Mouse (Mus musculus) inflammation-experienced regulatory T-cells, adult 16 weeks (primary cell): Measurements from ENCODE around the gene G6pc3. TPM values are rescaled to one million over a fixed set of nuclear protein-coding genes. Genes with fewer than 3 reads are reported as not detected.

Experiments
- polyA plus RNA-seq: library from polyadenylated mRNA; unstranded; fragments of 100-300 nt; shearing (Covaris generic); gene quantifications from one replicate; pipeline ENCODE4 v1.2.1, GENCODE M21; 2017

G6pc3 gene
- polyA plus RNA-seq: 50.3 TPM

DNA sequence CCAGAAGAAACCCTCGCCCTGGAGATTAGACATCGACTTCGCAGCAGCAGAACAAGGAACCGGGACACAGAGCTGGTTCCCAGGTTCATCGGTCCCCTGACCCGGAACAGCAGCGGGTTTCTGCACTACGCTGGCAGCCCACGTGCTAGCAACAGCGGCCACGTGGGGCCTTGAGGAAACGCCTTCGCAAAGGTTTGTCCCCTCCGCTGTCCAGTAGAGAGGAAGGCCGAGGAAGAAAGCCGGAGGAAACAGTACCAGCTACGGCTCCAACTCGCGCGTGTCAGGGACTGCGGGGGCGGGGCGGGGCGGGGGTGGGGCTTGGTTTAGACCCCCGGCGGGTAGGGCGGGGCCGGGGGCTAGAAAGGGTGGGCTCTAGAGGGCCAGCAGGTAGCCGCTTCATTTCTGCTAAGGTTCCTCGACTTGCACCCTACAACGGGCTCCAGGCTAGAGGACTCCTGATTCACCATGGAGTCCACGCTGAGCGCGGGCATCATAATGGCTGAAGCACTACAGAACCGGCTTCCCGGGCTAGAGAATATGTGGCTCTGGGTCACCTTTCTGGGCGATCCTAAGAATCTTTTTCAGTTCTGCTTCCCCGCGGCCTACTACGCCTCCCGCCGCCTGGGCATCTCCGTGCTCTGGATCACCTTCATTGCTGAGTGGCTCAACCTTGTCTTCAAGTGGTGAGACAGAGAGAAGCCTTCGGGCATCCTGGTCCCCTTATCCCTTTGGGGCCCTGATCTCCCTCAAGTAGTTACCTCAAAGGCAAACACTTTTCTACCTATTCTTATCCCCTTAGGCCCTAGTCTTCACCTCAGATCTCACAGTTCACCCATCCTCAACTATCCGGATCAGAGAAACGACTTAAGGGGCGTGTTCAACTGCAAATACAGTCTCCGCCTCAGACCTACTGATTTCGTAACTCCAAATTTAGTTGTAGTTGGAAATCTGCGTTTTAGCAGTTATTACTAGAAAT, at the start of gene G6pc3:
G6pc3 (plus strand) TSS at position 160 of the 976 bp plus-strand sequence.

DNA sequence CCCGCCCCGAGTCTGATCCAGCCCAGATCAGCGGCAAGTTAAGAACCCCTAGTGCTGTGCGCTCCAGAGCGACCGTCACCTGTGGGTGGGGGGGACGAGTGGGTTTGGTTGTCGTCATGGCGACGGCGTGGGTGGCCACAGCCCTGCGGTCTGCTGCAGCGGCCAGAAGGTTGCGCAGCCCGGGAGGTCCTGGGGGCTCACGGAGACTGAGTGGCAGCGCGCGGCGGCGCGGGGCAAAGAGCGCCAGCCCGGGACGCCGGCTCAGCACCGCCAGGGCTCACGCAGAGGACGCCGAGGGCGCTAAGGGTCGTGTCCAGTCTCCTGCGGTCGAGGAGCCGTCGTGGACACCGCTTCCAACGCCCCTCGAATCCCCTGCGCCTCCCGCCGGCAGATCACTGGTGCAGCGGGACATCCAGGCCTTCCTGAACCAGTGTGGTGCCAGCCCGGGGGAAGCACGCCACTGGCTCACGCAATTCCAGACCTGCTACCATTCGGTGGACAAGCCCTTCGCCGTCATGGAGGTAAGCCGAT, 43.9 kb upstream of the G6pc3 start, which contains the start of gene Nags:
Nags (plus strand) TSS at position 43 of the 531 bp plus-strand sequence.

DNA sequence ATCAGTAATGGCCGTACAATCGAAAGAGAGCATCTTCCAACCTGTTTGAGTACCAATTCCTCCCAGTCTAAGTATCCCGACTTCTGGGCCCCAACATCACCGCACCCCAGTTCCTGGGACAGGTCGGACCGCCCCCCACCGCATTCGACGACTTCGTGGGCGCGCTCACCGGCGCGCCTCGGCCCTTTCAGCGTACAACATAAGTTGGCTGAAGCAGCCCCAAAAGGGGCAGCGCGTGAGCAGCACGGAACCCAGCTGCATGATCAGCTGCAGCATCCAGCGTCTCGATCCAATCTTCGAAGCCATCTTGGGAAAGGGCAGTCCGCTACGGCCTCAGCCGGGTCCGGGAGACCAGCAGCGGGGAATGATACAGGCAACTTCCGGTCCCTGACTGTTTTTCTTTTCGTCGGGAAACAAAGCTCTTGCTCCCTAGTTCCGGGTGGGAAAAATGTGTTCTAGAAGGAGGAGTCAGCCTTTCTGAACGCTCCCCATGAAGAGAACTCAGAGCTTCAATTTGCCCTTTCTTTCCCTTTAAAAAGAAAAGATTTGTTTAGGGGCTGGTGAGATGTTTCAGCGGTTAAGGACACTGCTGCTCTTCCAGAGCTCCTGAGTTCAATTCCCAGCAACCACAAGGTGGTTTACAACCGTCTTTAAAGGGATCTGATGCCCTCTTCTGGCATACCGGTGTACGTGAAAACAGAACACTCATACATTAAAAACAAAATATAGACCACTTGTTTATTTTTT, 33.2 kb upstream of the G6pc3 start, which contains the start of gene Tmem101:
Tmem101 (minus strand) TSS at position 366 of the 747 bp plus-strand sequence.

DNA sequence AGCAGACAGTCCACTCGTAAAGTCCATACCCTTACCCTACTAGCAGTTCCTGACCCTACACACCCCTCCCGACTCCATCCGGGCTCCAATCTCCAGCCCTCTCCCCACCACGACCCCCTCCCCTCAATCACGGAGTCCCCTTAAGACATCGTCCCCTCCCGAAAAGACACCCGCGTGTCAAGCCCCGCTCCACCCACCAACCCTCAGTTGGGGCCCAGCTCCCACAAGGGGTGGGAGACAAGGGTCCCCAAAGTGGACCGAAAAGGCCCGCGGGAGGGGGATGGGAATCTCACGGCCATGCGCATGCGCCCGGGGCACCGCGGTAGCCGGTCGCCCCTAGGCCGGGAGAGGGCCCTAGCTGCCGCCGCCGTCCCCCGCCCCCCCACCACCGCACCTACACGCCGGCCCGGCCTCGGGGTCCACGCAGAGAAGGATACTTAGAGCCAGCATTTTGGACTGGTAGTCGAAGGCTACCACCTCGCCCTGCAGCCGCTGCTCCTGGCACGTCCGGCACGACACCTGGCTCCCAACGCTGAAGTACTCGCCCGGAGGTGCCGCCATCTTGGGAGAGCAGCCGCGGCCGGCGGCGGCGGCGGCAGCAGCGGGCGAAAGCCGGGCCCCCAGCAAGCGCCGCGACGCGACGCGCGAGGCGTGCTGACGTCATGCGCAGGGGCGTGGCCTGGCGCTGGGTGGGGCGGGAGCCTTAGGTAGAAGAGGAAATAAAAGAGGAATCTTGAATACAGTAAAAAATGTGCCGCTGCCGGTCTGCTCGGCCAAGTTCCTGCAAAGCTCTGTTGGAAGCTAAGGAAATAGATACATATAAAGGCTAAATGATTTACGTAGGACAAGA, 4.5 kb upstream of the G6pc3 start, which contains the start of gene Lsm12:
Lsm12 (minus strand) TSS at position 651 of the 850 bp plus-strand sequence.

DNA sequence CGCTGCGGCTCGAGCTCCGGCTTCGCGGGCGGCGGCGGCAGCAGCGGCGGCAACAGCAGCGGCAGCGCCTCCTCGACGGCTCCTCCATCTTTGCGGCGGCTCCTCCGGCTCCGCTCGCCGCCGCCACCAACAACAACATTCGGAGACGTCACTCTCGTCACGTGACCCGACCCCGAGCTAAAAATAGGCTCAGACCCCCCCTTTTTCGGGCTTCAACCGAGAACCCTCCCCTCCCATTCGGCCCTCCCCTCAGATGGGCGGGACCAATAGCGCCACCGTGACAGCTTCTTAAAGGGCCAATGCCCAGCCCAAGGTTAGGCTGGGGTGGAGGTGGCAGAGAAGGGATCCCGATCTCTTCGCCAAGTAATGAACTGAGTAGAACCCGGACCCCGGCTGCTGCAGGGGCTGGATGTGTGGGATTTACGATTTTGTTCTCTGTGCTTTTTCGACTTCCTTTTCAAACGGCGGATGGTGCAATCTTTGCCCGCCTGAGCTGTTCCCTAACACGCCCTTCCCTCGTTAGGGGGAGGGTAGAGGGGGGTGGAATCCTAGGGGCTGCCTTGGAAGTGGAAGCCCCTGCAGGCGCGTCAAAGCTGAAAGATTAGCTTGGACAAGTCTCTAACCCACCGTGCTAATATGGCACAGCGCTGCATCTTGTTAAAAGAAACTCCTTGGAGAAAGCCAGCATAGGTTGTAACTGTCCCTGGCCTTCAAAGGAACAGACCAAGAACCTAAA, 40.8 kb downstream of the G6pc3 start, which contains the start of gene Hdac5:
Hdac5 (minus strand) TSS at position 161 of the 736 bp plus-strand sequence.

Other genes starting within 250 kb of the G6pc3 start
- not detected for gene Sost, start 222.6 kb upstream of the G6pc3 start, polyA plus RNA-seq
- gene Cfap97d1, start 205.3 kb upstream of the G6pc3 start, polyA plus RNA-seq: not detected
- 0.60 TPM for gene Dusp3, start 202.6 kb upstream of the G6pc3 start, polyA plus RNA-seq
- gene Mpp3, start 161.2 kb upstream of the G6pc3 start, polyA plus RNA-seq: not detected
- not detected for gene Cd300lg, start 148.1 kb upstream of the G6pc3 start, polyA plus RNA-seq
- gene Mpp2, start 101.1 kb upstream of the G6pc3 start, polyA plus RNA-seq: 6.2 TPM
- not detected for gene Ppy, start 88.3 kb upstream of the G6pc3 start, polyA plus RNA-seq
- gene Pyy, start 81.8 kb upstream of the G6pc3 start, polyA plus RNA-seq: not detected
- not detected for gene Nags, start 44.1 kb upstream of the G6pc3 start, polyA plus RNA-seq
- 18.5 TPM for gene Tmem101, start 33.2 kb upstream of the G6pc3 start, polyA plus RNA-seq
- gene Lsm12, start 4.3 kb upstream of the G6pc3 start, polyA plus RNA-seq: 56.8 TPM
- 20.1 TPM for gene Hdac5, start 40.5 kb downstream of the G6pc3 start, polyA plus RNA-seq
- gene BC030867, start 59.3 kb downstream of the G6pc3 start, polyA plus RNA-seq: 1.9 TPM
- not detected for gene Asb16, start 79.1 kb downstream of the G6pc3 start, polyA plus RNA-seq
- gene Tmub2, start 95.3 kb downstream of the G6pc3 start, polyA plus RNA-seq: 69.7 TPM
- 8.1 TPM for gene Atxn7l3, start 107.0 kb downstream of the G6pc3 start, polyA plus RNA-seq
- 112 TPM for gene Ubtf, start 130.1 kb downstream of the G6pc3 start, polyA plus RNA-seq
- gene Slc4a1, start 176.6 kb downstream of the G6pc3 start, polyA plus RNA-seq: 1.8 TPM
- 34.1 TPM for gene Rundc3a, start 203.8 kb downstream of the G6pc3 start, polyA plus RNA-seq
- 50.6 TPM for gene Slc25a39, start 218.3 kb downstream of the G6pc3 start, polyA plus RNA-seq
- 85.2 TPM for gene Grn, start 240.7 kb downstream of the G6pc3 start, polyA plus RNA-seq